Mouse (Mus musculus) bone marrow macrophage, adult 2 months (primary cell): Measurements from ENCODE around the gene Sco1.

Experiments used
- CTCF ChIP-seq: IDR thresholded peaks from 2 replicates; pipeline ENCODE4 v1.5.1; 2012; ENCODE audit warnings: low read depth, mild to moderate bottlenecking, low read length, moderate library complexity
- POLR2A ChIP-seq: IDR thresholded peaks from 2 replicates; pipeline ENCODE4 v1.6.1; 2012; ENCODE audit warnings: mild to moderate bottlenecking, low read depth, low read length, borderline replicate concordance

GRCm38 (mm10) chr11:67083239-67083638 is 30.8 kb downstream of the Sco1 start:
- TF ChIP-seq CTCF = no peak
- TF ChIP-seq POLR2A = no peak
